Mouse (Mus musculus): ENCODE results near the gene Dtx2. TPM values are rescaled to one million over a fixed set of nuclear protein-coding genes. Genes with fewer than 3 reads are reported as not detected.
A peak's percentile ranks its signal among the peaks of the same experiment; 100 is the strongest.
"Not testable (repeated sequence)": the region's sequence is repeated elsewhere in the genome, so short reads cannot be mapped to it uniquely, and the experiment has no call there.

Dtx2 gene
- polyA plus RNA-seq, 1 experiment = 9.2 TPM

DNA sequence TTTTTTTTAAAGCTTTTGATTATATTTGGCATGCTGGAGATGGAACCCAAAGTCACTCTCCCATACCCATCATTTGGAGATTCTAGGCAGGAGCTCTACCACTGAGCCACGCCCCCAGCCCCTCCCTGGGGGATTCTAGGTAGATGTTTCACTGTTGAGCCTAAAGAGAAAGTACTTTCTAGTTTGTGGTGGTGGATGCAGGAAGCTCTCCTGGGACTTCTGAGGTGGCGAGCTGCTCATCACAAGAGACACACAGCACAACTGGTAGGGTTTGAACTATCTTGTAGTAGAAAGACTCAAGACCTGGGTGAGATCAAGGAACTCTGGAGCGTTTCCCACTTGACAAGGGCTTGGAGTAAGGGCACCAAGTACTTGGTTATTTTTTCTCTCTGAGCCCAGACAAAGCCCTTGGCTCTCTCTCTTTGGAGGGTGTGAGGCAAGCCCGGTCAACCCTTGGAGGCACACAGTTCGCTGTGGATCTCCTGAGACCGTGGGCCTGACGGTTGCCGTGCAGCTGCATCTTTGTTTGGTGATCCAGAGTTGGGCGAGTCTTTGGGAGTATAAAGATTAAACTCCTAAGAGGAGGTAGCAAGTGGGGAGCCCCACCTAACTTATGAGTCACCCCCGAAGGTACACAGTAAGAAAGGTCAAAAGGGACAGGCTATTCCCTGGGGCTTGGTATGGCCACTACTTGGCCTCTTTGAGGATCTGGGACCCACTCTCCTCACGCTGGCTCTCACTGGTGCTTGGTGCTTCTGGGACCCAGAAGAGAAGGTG is 59.9 kb downstream of the Dtx2 start, which contains the start of gene Upk3bl:
Gene Upk3bl (plus strand): TSS at position 192 of the 777 bp plus-strand sequence.
- WGBS = 90% methylated on average over 11 of the region's 11 CpGs
- no peak for DNase-seq
- no peak for TF ChIP-seq CTCF (IDR thresholded peaks at IDR 0.05; ENCODE audit: borderline replicate concordance, insufficient read depth, low read depth, low read length)
- TF ChIP-seq POLR2A (IDR thresholded peaks at IDR 0.05; ENCODE audit: borderline replicate concordance, insufficient read depth, low read length) = no peak

DNA sequence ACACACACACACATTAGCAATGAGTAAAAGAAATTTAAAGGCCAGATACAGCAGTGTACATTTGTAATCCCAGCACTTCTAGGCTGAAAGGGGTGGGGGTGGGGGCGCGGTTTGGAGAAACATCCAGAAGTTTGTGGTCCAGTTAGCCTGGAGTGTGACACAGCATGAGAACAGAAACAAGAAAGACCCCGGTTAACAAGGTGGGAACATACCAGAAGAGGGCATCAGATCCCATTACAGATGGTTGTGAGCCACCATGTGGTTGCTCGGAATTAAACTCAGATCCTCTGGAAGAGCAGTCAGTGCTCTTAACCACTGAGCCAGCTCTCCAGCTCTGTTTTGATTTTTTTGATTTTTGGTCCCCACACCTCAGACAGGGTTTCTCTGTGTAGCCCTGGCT is 61.5 kb downstream of the Dtx2 start:
- Histone ChIP-seq H3K27ac (ENCODE audit: insufficient read depth, low read length) (no peak overlapping the region), H3K4me3 (replicated peaks; ENCODE audit: insufficient read depth, low read depth, low read length) (no peak overlapping the region), H3K27me3 (ENCODE audit: control insufficient read depth, insufficient read depth, low read length) (no peaks in the 10 kb centered on the region), H3K4me1 (ENCODE audit: control insufficient read depth, insufficient read depth, low read length) (no peaks in the 10 kb centered on the region)
- no peak for TF ChIP-seq POLR2A (IDR thresholded peaks at IDR 0.05; ENCODE audit: borderline replicate concordance, insufficient read depth, low read length)
- no peak for TF ChIP-seq CTCF (IDR thresholded peaks at IDR 0.05; ENCODE audit: borderline replicate concordance, insufficient read depth, low read depth, low read length)
- DNase-seq = no peak
- WGBS = 37% methylated on average over 4 of the region's 4 CpGs

More for the DNA sequence above, 59.9 kb downstream of the Dtx2 start, which contains the start of gene Upk3bl:
- H3K27me3 ChIP-seq (ENCODE audit: control insufficient read depth, insufficient read depth, low read length) = no peaks in the 10 kb centered on the region
- no peak within 1 kb of the TSS for H3K27ac ChIP-seq (ENCODE audit: insufficient read depth, low read length)
- H3K4me3 ChIP-seq (replicated peaks; ENCODE audit: insufficient read depth, low read depth, low read length) = no peak within 1 kb of the TSS
- H3K4me1 ChIP-seq (ENCODE audit: control insufficient read depth, insufficient read depth, low read length) = no peaks in the 10 kb centered on the region

DNA sequence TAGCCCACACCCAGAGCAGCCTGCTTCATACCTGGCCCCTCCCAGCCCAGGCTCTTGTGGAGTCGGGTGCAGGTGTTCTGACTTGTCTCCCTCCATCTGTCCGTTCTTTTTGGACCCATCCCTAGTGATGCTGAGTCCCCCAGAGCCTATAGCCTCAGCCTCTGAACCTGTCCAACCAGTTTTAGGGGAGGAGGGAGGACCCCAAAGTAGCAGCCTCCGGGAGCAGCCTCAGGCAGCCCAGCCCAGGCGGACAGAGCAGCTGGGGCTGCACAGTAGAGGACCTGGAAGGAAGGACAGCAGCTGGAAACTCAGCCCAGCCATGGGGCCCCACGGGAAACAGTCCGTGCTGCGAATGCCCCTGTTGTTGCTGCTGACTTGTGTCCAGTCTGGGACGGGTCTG is 62.5 kb downstream of the Dtx2 start:
- TF ChIP-seq CTCF (IDR thresholded peaks at IDR 0.05; ENCODE audit: borderline replicate concordance, insufficient read depth, low read depth, low read length) (no peak), POLR2A (IDR thresholded peaks at IDR 0.05; ENCODE audit: borderline replicate concordance, insufficient read depth, low read length) (no peak)
- Histone ChIP-seq H3K27me3 (ENCODE audit: control insufficient read depth, insufficient read depth, low read length) (no peaks in the 10 kb centered on the region), H3K4me1 (ENCODE audit: control insufficient read depth, insufficient read depth, low read length) (no peaks in the 10 kb centered on the region), H3K4me3 (replicated peaks; ENCODE audit: insufficient read depth, low read depth, low read length) (no peak overlapping the region), H3K27ac (ENCODE audit: insufficient read depth, low read length) (no peak overlapping the region)
- 13% methylated on average over 8 of the region's 8 CpGs for WGBS
- DNase-seq = no peak

DNA sequence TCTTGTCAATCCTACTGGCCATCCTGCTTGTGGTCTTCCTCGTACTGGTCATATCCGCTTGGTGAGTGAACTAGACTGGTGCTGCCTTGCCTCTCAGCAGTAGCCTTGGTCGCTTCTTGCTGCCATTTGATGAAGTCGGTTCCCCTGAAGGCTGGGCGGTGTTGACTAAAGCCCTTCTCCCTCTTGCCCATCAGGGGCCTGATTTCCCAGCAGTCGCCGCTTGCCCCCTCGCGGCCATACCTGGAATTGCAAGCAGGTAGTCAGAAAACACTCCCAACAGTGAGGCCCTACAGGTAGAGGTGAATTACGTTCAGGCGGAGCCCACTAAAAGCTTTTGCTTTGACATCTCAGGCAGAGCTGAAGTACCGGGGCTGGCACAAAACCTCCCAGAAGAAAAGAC is 67.0 kb downstream of the Dtx2 start:
- peak; percentile 49 to 71 for DNase-seq

DNA sequence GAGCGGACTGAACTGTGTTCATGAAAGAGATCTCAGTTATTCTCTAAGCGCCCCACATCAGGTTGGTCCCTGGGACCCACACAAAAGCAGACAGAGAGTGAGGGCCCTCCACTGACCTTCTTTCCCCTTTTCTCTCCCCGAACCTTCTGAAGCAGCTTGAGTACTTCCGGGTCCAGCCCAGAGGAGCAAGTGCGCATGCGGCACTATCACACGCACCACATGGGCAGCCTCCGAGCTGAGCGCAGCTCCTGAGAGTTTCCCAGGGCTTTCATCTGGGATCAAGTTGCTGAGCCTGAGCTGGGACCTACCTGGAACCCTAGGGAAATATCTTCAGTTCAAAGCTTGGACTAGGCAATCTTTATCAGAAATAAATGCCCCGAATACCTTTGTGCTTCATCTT is 69.3 kb downstream of the Dtx2 start:
- Histone ChIP-seq H3K27me3 (ENCODE audit: control insufficient read depth, insufficient read depth, low read length) (no peaks in the 10 kb centered on the region), H3K4me3 (replicated peaks; ENCODE audit: insufficient read depth, low read depth, low read length) (no peak overlapping the region), H3K27ac (ENCODE audit: insufficient read depth, low read length) (no peak overlapping the region), H3K4me1 (ENCODE audit: control insufficient read depth, insufficient read depth, low read length) (no peaks in the 10 kb centered on the region)
- 90% methylated on average over 10 of the region's 10 CpGs for WGBS
- DNase-seq = no peak
- TF ChIP-seq POLR2A (IDR thresholded peaks at IDR 0.05; ENCODE audit: borderline replicate concordance, insufficient read depth, low read length) = no peak
- TF ChIP-seq CTCF (IDR thresholded peaks at IDR 0.05; ENCODE audit: borderline replicate concordance, insufficient read depth, low read depth, low read length) = no peak

More for the DNA sequence above, 67.0 kb downstream of the Dtx2 start:
- Histone ChIP-seq H3K4me3 (replicated peaks; ENCODE audit: insufficient read depth, low read depth, low read length) (no peak overlapping the region), H3K27me3 (ENCODE audit: control insufficient read depth, insufficient read depth, low read length) (no peaks in the 10 kb centered on the region), H3K4me1 (ENCODE audit: control insufficient read depth, insufficient read depth, low read length) (no peaks in the 10 kb centered on the region), H3K27ac (ENCODE audit: insufficient read depth, low read length) (no peak overlapping the region)
- TF ChIP-seq POLR2A (IDR thresholded peaks at IDR 0.05; ENCODE audit: borderline replicate concordance, insufficient read depth, low read length) = no peak
- TF ChIP-seq CTCF (IDR thresholded peaks at IDR 0.05; ENCODE audit: borderline replicate concordance, insufficient read depth, low read depth, low read length) = peak; percentile 82
- 12% methylated on average over 12 of the region's 12 CpGs for WGBS

DNA sequence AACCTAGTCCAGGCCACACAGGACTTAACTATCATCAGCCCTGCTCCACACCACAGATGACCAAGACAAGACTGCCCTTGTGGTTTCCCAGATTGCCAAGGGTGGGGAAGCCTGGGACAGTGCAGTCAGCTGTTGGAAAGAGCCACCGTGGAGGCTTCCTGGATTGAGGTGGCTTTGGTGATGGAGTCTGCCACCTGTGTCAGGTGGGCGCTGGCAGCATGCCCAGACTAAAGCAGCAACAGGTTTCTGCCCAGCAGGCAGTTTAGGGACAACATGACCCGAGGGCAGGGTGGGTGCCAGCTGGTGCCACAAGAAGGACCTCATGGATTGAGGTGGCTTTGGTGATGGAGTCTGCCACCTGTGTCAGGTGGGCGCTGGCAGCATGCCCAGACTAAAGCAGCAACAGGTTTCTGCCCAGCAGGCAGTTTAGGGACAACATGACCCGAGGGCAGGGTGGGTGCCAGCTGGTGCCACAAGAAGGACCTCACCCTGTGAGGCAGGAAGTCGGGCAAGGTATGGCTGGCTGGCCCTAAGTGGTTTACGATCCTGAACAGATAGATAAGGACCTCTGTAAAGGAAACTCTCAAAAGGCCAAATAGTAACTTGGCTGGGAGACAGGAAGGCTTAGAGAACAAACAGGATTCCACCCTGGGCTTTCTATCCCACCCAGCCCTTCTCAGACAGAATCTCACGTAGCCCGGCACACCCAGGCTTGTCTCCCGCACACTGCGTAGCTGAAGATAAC is 72.0 kb downstream of the Dtx2 start:
- H3K4me1 ChIP-seq (ENCODE audit: control insufficient read depth, insufficient read depth, low read length); H3K4me3 ChIP-seq (replicated peaks; ENCODE audit: insufficient read depth, low read depth, low read length); H3K27ac ChIP-seq (ENCODE audit: insufficient read depth, low read length); H3K27me3 ChIP-seq (ENCODE audit: control insufficient read depth, insufficient read depth, low read length); DNase-seq: not testable (repeated sequence)
- 42% methylated on average over 11 of the region's 11 CpGs for WGBS

DNA sequence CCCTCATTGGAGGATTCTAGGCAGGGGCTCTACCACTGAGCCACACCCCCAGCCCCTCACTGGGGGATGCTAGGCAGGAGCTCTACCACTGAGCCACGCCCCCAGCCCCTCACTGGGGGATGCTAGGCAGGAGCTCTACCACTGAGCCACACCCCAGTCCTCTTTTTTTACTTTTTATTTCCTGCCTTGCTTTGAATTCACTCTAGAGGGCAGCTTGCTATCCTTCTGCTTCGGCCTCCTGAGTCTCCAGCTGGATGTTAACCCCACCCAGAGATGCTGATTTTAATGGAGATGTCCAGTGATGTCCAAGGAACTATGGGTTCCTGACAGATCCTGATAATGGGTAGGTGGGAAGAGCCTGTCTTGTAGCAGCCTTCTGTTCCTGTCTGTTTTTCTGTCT is 74.8 kb downstream of the Dtx2 start:
- Histone ChIP-seq H3K27ac (ENCODE audit: insufficient read depth, low read length) (no peak overlapping the region), H3K4me3 (replicated peaks; ENCODE audit: insufficient read depth, low read depth, low read length) (no peak overlapping the region), H3K27me3 (ENCODE audit: control insufficient read depth, insufficient read depth, low read length) (no peaks in the 10 kb centered on the region), H3K4me1 (ENCODE audit: control insufficient read depth, insufficient read depth, low read length) (no peaks in the 10 kb centered on the region)
- no peak for DNase-seq
- WGBS = 65% methylated on average over 2 of the region's 2 CpGs
- no peak for TF ChIP-seq POLR2A (IDR thresholded peaks at IDR 0.05; ENCODE audit: borderline replicate concordance, insufficient read depth, low read length)
- TF ChIP-seq CTCF (IDR thresholded peaks at IDR 0.05; ENCODE audit: borderline replicate concordance, insufficient read depth, low read depth, low read length) = no peak

DNA sequence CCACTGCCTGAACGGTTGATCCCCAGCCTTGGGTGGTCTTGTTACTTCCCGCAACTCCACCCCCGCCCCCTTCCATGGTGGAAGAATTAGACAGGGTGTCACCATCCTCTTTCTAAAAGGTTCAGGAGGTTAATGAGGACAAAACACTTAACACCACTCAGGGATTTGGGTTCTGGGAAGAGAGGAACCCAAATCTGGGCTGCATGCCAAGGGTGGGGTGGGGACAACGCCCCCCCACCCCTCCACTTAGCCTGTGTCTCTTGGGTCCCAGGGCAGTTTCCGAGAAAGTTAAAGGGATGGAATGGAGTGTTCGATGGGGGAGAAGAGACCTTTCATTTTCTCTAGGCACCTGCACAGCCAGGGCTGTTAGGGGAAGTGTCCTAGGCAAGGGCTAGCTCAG is 78.5 kb downstream of the Dtx2 start:
- Histone ChIP-seq H3K27ac (ENCODE audit: insufficient read depth, low read length) (no peak overlapping the region), H3K4me3 (replicated peaks; ENCODE audit: insufficient read depth, low read depth, low read length) (no peak overlapping the region), H3K27me3 (ENCODE audit: control insufficient read depth, insufficient read depth, low read length) (no peaks in the 10 kb centered on the region), H3K4me1 (ENCODE audit: control insufficient read depth, insufficient read depth, low read length) (no peaks in the 10 kb centered on the region)
- no peak for TF ChIP-seq POLR2A (IDR thresholded peaks at IDR 0.05; ENCODE audit: borderline replicate concordance, insufficient read depth, low read length)
- TF ChIP-seq CTCF (IDR thresholded peaks at IDR 0.05; ENCODE audit: borderline replicate concordance, insufficient read depth, low read depth, low read length) = no peak
- WGBS = 45% methylated on average over 6 of the region's 6 CpGs
- DNase-seq = no peak
